Mouse (Mus musculus) thymus, postnatal 4 days (tissue): ENCODE data around the gene Zbtb22.
"Not testable (repeated sequence)": the region's sequence is repeated elsewhere in the genome, so short reads cannot be mapped to it uniquely, and the experiment has no call there.

ENCODE experiments used
- DNase-seq: peaks from one replicate; pipeline ENCODE4 v3.0.0; 2021

The Zbtb22 gene

DNA sequence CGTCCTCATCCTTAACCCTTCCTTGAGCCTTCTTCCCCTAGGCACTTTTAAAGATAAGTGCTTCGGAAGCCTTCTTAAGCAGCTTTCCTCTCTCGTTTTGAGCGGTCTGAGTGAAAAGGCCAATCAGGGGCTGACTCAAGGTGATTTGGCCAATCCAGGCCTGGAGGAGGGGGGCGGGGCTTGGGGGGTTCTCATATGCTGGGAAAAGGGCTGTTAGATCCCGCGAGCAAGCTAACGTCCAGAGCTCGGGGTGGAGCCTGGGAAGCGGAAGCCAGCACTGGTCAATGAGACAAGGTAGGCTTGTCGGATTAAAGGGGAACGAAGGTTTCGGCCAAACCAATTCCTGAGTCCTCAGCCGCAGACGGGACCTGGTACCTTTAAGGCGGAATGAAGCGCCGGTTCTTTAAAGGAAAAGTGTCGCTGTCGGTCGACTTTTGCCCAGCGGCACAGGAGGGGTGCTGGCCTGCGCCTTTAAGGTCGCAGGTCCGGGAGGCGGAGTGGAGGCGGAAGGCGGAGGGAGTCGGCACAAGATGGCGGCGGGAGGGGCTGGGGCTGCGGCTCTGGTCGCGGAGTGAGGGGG is at the start of gene Zbtb22, which contains the start of gene Tapbp:
Zbtb22 (plus strand) TSS at position 234 of the 580 bp plus-strand sequence.
Tapbp (plus strand) TSS at position 229 of the 580 bp plus-strand sequence.
- peak; percentile 94 for DNase-seq

DNA sequence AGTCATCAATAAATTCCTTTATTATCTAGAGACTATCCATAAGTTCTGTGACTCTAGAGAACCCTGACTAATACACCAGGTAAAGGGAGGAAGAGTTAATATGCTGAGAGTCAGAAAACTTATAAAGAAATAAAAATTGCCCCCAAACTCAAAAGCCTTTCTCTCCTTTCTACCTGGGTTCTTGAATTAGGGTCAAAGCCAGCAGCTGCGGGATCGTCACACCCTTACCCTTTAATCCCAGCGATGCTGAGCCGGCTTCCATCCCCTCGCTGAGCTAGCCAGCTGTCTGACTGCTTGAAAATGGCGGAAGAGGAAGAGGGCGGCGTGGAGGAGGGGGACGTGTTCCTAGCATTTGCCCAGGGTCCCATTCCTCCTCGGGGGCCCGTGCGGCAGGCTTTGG is 42.2 kb upstream of the Zbtb22 start, which contains the start of gene Gm7029:
Gm7029 (plus strand) TSS at position 301 of the 400 bp plus-strand sequence.
- not testable (repeated sequence) for DNase-seq

DNA sequence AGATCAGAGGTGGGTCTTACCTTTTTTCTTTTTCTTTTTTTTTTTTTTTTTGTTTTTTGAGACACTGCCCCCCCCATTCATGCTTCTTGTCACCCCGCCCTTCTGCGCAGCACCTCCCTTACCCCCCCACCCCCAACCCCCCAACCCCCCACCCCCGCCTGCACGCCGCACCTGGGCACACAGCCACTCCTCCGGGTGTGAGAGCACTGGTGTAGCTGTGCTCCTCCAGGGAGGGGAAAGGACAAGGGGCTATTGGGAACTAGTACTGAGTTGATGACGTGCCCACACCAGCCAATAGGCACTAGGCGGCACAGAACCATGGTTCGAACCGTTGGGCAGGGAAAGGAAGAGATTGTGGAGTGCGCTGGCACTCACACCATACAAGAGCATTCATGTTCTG is 41.3 kb upstream of the Zbtb22 start:
- peak; percentile 39 for DNase-seq

DNA sequence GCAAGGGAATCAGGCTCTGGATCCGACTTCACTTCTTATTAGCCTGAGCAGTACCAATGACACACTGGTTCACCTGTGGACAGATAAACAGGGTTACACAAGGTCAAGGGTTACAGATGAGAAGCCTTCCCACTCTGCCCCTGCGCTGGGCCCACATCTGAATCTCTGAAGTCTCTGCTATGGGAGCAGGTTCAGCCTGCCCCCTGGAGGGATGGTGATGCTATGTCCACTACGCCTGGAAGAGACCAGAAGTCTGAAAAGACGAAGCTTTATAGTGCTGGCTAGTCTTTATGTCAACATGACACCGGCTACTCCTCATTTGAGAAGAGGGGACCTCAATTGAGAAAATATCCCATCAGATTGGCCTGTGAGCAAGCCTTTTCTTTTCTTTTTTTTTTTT is 39.9 kb upstream of the Zbtb22 start:
- DNase-seq, result peak; percentile 42

DNA sequence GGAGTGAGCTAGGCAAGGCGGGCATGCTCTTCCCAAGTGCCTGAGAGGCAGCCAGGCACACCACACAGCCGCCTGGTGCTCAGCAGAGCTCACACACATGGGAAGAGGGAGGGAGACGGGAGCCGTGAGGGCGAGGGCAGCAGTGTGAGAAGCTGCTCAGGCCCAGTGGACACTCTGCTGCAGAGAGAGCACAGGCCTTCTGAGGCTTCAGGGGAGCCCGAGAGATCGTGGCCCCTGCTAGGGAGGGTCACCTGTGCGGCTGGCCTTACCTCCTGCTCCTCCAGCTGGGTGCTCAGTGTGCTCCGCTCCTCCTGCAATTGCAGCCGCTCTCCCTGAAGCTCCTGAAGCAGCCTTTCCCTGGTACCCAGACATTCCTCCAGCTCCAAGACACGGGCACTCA is 31.4 kb upstream of the Zbtb22 start:
- not testable (repeated sequence) for DNase-seq

DNA sequence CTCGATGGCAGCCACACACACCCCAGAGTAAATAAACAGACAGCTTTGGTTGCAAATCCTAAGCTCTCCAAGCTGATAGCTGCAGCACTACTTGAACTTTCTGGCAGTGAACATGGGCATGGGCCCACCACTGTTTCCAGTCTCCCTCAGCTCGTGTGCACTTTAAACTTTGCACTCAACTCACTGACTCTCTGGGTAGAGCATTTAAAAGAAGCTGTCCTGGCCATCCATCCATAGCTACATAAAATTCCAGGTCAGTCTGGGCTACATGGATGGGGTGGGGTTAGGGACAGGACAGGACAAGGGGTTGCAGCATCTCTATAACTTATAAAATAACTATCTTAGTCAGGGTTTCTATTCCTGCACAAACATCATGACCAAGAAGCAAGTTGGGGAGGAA is 27.9 kb upstream of the Zbtb22 start:
- DNase-seq, result not testable (repeated sequence)

DNA sequence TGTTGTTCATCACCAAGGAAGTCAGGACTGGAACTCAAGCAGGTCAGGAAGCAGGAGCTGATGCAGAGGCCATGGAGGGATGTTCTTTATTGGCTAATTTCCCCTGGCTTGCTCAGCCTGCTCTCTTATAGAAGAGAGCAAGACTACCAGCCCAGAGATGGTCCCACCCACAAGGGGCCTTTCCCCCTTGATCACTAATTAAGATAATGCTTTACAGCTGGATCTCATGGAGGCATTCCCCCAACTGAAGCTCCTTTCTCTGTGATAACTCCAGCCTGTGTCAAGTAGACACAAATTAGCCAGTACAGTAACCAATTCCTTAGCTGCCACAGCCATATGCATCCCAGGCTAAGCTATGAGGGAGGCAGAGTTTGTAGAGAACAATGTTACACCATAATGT is 27.5 kb upstream of the Zbtb22 start:
- not testable (repeated sequence) for DNase-seq

DNA sequence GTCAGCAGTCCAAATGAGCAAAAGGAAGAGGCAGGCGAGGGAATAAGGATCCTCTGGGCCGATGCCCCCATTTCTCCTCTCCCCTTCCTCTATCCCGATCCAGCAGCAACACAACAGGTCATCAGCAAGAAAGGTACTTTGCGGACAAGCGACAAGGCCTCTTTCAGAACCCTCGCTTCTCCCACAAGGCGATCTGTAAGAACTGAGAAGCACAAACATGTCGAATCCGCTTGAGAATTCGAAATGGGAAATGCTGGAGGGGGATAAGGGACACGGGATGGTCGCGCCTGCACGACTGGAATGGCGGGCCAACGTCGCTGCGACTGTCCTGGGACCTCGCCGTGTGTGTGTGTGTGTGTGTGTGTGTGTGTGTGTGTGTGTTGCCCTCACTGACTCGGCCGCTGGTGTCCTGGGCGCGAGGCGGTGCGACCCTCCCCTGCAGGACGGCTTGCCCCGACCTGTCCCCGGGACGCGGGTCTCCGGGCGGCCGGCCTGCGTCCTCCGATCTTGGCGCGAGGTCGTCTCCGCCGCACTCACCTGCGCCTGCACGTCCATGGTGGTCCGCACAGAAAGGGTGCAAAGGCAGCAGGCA is 25.7 kb upstream of the Zbtb22 start:
- DNase-seq, result not testable (repeated sequence)

DNA sequence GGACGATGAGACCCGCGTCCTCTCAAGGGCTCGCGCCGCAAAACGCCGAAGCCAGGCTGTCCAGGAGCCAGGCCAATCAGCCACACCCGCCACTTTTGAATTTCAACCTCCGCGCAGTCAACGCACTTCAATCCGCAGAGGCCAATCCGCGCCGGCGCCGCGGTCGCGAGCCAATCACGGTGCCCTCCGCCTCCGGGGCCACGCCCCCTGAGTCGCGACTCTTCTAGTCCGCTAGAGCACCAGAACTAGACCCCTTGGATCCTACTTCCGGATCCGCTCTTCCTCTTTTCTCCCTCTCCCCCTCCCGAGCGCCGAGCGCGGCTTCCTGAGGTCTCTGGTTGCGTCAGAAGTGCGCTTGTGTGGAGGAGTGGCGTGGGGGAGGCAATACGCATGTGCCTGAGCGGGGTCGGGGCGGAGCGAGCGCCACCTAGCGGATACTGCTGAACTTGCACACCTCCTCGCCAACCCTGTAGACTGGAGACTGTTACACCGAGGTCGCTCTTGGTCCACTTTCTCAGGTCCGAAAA is 25.1 kb upstream of the Zbtb22 start, which contains the start of gene Kifc1:
Kifc1 (minus strand) TSS at position 129 of the 527 bp plus-strand sequence.
- peak; percentile 99 for DNase-seq

DNA sequence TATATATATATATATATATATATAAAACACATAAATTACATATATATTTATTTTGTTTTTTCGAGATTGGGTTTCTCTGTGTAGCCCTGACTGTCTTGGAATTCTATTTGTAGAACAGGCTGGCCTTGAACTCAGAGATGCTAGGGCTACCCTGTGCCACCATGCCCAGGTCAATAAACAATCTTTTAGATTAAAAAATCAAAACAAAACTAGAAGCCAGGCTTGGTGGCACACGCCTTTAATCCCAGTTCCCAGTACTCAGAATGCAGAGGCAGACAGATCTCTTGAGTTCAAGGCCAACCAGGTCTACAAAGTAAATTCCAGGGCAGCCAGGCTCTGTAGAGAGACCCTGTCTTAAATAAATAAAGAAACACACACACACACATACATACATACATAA is 24.3 kb upstream of the Zbtb22 start:
- DNase-seq, result no peak

DNA sequence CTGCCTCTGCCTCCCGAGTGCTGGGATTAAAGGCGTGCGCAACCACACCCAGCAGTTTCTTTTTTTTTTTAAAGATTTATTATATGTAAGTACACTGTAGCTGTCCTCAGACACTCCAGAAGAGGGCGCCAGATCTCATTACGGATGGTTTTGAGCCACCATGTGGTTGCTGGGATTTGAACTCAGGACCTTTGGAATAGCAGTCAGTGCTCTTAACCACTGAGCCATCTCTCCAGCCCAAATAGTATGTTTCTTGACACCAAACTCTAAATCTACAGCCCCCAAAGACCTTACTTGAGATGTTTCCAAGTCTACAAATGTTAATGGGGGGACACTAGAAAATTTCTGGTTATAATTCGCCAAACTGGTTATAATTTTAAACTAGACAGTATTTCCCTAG is 23.8 kb upstream of the Zbtb22 start:
- peak; percentile 39 for DNase-seq

DNA sequence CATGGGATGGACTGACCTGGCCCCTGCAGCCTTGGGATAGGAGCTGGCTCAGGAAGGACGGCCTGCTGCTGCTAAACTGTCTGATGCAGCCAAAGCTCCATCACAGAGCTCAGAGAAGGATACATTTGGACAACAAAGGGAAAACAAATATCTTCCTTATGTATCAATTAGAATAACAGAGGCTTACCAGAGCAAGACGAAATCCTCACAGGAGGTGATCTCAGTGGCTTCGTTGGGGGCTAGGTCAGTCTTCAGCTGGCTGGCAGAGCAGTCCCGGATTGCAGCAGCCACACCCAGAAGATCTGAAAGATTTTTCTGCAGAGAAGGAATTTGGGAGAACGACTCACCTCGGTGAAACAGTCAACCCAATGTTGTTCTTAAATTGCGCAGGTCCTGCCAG is 23.3 kb upstream of the Zbtb22 start:
- no peak for DNase-seq

DNA sequence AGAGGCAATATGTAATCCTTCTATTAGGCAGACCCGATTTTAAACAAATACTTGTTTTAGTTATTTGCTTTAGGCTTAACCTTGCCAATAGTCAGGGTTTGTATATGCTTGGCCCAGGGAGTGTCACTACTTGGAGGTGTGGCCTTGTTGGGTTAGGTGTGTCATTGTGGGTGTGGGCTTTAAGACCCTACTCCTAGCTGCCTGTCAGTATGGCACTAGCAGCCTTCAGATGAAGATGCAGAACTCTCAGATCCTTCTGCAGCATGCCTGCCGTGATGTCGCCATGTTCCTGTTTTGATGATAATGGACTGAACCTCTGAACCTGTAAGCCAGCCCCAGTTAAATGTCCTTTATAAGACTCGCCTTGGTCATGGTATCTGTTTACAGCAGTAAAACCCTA is 22.7 kb upstream of the Zbtb22 start:
- DNase-seq, result not testable (repeated sequence)

DNA sequence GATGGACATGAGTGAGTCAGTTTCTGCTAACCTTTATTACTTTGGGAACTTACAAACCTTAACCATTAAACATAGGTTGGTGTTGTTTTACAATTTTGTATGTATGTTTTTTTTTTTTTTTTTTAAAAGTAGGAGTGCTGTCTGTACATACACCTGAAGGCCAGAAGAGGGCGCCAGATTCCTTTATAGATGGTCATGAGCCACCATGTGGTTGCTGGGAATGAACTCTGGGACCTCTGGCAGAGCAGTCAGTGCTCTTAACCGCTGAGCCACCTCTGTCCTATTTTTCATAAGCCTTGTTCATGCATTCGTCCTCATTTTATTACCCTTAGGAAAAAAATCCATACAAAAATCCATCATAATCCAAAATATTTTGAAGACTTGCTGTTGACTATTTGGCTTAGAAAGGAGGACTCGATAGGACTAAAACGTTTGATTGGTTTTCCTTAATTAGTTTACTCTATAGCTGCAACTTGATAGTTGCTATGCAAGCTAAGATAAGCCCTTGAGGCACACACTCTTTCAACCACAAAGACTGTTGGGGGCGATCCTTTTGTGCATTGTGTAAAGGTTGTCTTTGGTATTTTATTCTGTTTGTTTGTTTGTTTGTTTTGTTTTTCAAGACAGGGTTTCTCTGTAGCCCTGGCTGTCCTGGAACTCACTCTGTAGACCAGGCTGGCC is 18.4 kb upstream of the Zbtb22 start:
- DNase-seq, result peak; percentile 63

DNA sequence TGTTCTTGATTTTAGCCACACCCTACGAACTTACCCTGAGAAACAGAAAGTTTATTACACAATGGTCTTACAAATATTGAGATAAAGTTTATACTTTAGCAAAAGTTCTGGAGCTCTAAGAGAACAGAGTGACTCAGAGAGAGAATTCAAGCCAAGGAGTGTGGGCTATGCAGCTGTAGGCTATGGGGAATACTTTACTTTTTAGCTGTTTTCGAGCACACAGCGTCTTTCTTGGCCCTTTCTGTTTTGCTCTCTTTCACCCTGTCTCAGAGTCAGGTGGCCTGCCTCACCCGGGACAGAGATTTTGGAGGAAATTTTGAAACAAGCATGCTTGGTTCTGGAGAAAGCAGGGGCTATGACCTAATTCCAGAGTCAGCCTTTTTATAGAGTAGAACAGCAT is 17.5 kb upstream of the Zbtb22 start:
- DNase-seq, result not testable (repeated sequence)

DNA sequence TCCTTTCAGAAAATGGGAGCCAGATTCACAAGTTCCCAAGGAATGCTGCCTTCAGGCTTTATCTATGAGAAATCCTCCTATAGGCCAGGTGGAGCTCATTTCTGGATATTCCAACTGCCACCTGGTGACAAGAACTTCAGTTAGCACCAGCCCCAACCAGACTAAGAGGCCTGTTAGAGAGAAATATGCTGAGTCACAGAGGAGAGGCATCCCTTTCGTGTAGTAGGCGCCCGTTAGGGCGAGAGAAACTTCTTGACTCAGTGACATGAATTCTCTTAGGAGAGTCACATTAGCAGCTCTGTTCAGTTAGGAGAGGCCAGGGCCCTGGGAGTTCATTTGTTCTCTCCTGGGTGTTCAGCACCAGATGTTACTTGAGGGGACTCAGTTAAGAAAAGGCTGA is 16.1 kb upstream of the Zbtb22 start:
- DNase-seq, result no peak

DNA sequence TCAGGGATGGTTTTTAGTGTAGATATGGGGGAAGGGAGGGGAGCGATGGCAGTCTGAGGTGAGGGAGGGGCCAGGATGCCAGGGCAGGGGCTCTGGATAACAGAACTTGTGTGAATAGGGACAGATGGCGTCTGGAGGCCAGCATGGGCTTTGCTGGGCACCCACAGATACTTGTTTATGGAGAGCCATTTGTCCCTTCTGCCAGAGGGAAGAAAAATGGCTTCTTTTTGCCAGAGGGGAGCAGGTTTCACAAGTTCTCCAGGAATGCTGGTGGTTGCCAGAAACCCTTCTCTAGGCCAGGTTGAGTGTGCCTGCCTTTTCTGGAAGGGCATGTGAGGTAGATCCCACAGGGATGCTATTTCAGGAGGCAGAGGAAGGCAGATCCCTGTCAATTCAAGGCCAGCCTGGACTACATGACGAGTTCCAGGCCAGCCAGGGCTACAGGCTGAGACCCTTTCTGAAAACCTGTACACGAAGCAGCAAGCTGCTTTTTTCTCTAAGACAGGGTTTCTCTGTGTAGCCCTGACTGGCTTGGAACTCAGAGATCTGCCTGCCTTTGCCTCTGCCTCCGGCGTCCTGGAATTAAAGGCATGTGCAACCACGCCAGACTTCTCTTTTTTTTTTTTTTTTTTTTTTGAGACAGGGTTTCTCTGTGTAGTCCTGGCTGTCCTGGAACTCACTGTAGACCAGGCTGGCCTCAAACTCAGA is 15.3 kb upstream of the Zbtb22 start:
- no peak for DNase-seq

DNA sequence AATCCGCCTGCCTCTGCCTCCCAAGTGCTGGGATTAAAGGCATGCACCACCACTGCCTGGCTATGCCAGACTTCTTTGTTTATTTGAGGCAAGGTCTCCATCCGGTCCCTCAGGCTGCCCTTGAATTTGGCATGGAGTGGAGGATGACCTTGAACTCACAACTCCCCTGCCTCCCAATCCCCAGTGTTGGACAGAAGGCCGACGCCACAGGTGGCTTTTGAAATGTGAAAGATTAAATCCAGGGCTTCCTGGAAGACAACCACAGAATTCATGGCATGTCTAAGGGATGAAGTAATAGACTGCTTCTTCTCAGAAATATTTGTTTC is 14.8 kb upstream of the Zbtb22 start:
- no peak for DNase-seq

DNA sequence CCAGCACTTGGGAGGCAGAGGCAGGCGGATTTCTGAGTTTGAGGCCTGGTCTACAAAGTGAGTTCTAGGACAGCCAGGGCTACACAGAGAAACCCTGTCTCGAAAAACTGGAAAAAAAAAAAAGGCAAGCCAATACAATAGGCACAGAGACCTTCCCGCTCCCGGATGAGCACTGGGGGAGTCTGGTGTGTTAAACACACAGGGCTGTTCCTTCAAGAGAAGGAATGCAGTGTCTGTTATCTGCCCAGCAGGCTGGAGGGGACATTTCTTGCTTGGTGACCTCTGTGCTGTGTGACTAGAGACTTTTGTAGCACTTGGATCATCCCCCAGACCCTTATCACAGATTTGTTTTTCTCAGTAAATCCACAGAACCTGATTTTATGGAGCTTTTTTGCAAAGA is 14.1 kb upstream of the Zbtb22 start:
- DNase-seq, result no peak

DNA sequence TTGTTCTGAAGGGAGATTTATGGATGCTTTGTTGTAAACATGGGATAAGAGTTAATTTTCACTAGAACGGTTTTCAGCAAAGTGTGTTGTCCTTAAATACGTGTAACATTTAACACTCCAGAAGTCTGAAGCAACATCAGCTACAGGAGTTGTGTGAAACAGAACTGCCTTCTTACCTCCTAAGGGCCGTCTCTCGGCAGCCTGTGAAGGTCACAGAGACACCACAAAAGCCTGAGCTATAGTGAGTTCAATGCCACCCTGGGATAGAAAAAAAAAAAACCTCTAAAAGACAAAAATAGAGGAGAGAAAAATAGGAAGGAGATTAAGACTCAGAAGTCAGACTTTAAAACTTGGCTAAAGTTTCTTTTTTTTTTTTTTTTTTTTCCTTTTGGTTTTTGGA is 13.6 kb upstream of the Zbtb22 start:
- DNase-seq, result no peak

DNA sequence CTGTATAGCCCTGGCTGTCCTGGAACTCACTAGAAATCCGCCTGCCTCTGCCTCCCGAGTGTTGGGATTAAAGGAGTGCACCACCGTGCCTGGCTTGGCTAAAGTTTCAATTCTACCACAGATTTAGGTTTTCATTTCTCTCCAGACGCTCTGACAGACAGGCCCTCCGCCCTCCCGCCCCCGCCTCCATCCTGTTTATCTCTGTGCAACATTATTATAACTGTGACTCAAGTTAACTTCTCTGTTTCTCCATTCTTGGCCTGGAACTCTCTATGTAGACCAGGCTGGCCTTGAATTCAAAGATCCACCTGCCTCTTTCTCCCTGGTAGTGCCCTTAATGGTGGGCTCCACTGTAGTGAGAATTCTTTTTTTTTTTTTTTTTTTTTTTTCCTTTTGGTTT is 13.2 kb upstream of the Zbtb22 start:
- DNase-seq, result no peak

DNA sequence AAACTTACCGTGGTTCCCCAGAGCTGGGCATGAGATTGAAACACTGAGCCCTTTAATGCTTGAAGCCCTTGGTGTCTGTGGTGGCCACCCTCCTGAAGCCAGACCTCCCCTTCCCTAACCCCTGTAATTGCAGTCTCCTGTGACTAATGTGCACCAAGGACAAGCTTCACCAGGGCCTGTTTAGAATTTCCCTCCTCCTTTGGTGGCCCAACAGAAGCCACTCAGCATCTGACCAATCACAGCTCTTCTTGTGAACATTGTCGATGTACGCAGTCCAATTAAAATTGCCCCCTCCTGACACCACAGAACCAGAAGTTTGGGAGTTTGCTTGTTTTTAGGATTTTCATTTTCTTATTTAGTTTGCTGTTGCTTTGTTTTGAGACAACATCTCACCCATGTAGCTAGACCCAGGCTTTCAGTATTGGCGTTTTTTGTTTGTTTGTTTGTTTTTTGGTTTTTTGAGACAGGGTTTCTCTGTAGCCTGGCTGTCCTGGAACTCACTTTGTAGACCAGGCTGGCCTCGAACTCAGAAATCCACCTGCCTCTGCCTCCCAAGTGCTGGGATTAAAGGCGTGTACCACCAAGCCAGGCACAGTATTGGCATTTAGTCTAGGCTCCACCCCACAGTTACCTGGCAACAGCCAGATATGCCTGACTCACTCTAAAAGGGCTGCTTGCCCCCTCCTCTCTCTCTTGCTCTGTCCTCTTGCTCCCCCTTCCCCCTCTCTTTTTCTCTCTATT is 11.6 kb upstream of the Zbtb22 start:
- DNase-seq, result not testable (repeated sequence)

DNA sequence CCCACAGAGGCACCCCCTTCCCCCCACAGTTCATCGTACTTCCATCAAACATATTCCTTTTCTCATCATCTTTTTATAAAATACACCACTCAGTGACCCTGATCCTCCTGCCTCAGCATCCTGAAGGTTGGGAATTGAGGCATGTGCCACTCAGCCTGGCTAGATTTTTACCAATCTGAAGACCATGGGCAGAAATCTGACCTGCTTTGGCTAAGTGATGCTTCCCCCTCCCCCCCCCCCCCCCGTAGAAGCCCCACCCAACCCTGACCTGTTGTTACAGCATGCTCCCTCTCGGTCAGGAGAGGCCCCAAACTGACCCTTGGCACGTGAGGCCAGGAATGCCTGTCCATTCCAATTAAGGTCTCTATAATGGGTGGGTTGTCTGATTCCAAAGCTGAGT is 10.9 kb upstream of the Zbtb22 start, which contains the start of gene Platr17:
Platr17 (plus strand) TSS at position 301 of the 400 bp plus-strand sequence.
- DNase-seq, result not testable (repeated sequence)
